Mouse (Mus musculus) limb, embryonic 12.5 days (tissue): ENCODE measurements at regions not wholly inside any gene's neighbourhood (a gene's known extent, or its start where the extent isn't known, plus 50 kb on each side); places are given as distances from the start of the nearest gene placed in this dataset.

Experiments
- ATAC-seq: fragments of 200-750 bp; cut with Nextera tagmentation; 2 replicates; pipeline ENCODE4 v1.8.0; 2017; ENCODE audit warnings: low read depth, moderate TSS enrichment; ENCODE audit not compliant: insufficient number of reproducible peaks, insufficient read depth, low FRiP score, low TSS enrichment
- H3K27ac ChIP-seq: fragments of 300-500 bp; sonication (generic); 2 replicates; pipeline ENCODE4 v1.5.1; 2016; ENCODE audit warnings: mild to moderate bottlenecking, moderate library complexity
- H3K27me3 ChIP-seq: fragments of 300-500 bp; sonication (generic); 2 replicates; pipeline ENCODE4 v1.6.1; 2016; ENCODE audit warnings: mild to moderate bottlenecking, moderate library complexity
- H3K36me3 ChIP-seq: fragments of 300-500 bp; sonication (generic); 2 replicates; pipeline ENCODE4 v1.6.1; 2016; ENCODE audit warnings: mild to moderate bottlenecking, moderate library complexity
- H3K4me1 ChIP-seq: fragments of 300-500 bp; sonication (generic); replicated peaks from 2 replicates; pipeline ENCODE4 v1.6.1; 2016
- H3K4me2 ChIP-seq: fragments of 300-500 bp; sonication (generic); 2 replicates; pipeline ENCODE4 v1.6.1; 2016; ENCODE audit warnings: mild to moderate bottlenecking, moderate library complexity
- H3K4me3 ChIP-seq: fragments of 300-500 bp; sonication (generic); replicated peaks from 2 replicates; pipeline ENCODE4 v1.5.1; 2016; ENCODE audit warnings: mild to moderate bottlenecking
- H3K9ac ChIP-seq: fragments of 300-500 bp; sonication (generic); replicated peaks from 2 replicates; pipeline ENCODE4 v1.6.1; 2016; ENCODE audit warnings: mild to moderate bottlenecking, moderate library complexity
- H3K9me3 ChIP-seq: fragments of 300-500 bp; sonication (generic); 2 replicates; pipeline ENCODE4 v1.6.1; 2016; ENCODE audit warnings: mild to moderate bottlenecking, moderate library complexity
- WGBS: fragments of 180-500 bp; shearing (Covaris S2); methylation state at CpG from one replicate; pipeline ENCODE4 v1.1.7; 2016; 5-methylcytosine and 5-hydroxymethylcytosine counted together

DNA sequence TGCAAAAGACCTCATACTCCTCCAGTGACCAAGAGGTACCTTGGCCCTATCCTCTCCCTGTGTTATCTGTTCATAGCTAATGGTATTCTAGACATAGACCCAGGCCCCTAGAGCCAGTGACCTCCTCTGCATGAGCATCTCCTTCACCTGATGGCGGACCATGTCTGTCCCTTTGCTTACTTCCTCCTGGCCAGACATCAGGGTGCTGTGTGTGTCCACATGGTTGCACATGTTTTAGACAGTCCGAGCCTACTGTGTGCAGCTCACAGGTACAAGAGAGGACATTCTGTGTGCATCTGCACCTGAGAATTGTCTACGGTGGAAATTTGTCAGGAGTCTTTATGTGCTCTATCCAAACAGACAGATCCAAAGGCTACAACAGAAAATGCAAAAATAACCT, 79.8 kb downstream of the Tex35 start:
- no peak overlapping the region for H3K9ac ChIP-seq
- no peaks in the 10 kb centered on the region for H3K4me1 ChIP-seq
- 92% methylated on average over 3 of the region's 3 CpGs for WGBS
- no peak overlapping the region for H3K4me2 ChIP-seq
- H3K4me3 ChIP-seq, result no peak overlapping the region
- no peaks in the 10 kb centered on the region for H3K27me3 ChIP-seq
- ATAC-seq, result no peak
- H3K27ac ChIP-seq, result no peak overlapping the region
- H3K36me3 ChIP-seq, result no peaks in the 10 kb centered on the region
- H3K9me3 ChIP-seq, result no peaks in the 10 kb centered on the region

DNA sequence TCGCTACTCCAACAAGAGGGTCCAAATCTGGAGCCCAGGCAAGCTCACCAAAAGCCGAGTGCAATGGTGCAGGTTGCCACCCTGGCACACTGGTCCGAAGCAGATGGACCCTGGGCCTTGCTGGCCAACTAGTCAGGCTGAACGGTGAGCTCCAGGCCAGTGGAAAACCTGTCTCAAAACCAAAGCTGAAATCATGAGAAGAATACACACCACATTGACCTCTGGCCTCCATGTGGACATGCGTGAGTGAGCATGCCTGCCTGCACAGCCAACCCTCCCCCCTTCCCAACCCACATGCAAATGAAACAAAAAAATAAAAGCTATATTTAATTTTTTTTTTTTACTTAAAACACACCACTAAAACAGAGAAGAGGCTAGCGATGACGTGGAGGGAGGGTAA, 80.8 kb downstream of the Tex35 start:
- ATAC-seq, result no peak
- no peak overlapping the region for H3K4me2 ChIP-seq
- 92% methylated on average over 7 of the region's 7 CpGs for WGBS

GRCm38 (mm10) chr1:157023462-157023861, 84.0 kb upstream of the Ralgps2 start:
- Histone ChIP-seq H3K27ac (no peak overlapping the region), H3K4me1 (no peaks in the 10 kb centered on the region), H3K4me2 (no peak overlapping the region), H3K27me3 (no peaks in the 10 kb centered on the region), H3K9ac (no peak overlapping the region), H3K36me3 (no peaks in the 10 kb centered on the region), H3K4me3 (no peak overlapping the region), H3K9me3 (no peaks in the 10 kb centered on the region)
- ATAC-seq, result no peak
- WGBS, result 74% methylated on average over 6 of the region's 6 CpGs

More for the DNA sequence above, 80.8 kb downstream of the Tex35 start:
- Histone ChIP-seq H3K36me3 (no peaks in the 10 kb centered on the region), H3K4me1 (no peaks in the 10 kb centered on the region), H3K4me3 (no peak overlapping the region), H3K9me3 (no peaks in the 10 kb centered on the region), H3K27me3 (no peaks in the 10 kb centered on the region), H3K27ac (no peak overlapping the region), H3K9ac (no peak overlapping the region)

- Histone ChIP-seq H3K36me3 (no peaks in the 10 kb centered on the region), H3K4me1 (no peaks in the 10 kb centered on the region), H3K9ac (no peak overlapping the region), H3K4me3 (no peak overlapping the region), H3K27ac (no peak overlapping the region), H3K9me3 (no peaks in the 10 kb centered on the region), H3K27me3 (no peaks in the 10 kb centered on the region), H3K4me2 (no peak overlapping the region)
- no peak for ATAC-seq
- 80% methylated on average over 12 of the region's 12 CpGs for WGBS
Measured at GRCm38 (mm10) chr1:157022456-157023435, 83.3 kb upstream of the Ralgps2 start.

DNA sequence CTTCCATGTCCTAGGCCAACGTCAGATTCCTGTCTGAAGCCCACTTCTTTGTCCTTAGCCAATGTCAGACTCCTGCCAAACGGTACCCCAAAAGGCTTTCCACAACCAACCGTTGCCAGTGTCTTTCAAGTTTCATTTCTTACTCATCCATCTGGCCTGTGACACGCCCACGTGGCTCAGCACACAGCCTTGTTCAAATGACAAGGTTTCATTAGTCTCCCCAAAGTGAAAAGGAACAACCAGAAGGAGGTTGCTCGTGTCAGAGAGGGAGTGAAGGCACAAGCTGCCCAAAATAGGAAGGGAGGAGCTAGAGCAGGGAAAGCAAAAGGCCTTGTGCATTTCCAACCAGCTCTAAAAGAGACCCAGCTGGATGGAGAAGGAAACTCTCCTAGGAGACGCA, 80.5 kb upstream of the Ralgps2 start:
- no peak overlapping the region for H3K27ac ChIP-seq

GRCm38 (mm10) chr1:157018726-157019125, 79.3 kb upstream of the Ralgps2 start:
- ATAC-seq, result no peak
- no peaks in the 10 kb centered on the region for H3K36me3 ChIP-seq
- H3K4me2 ChIP-seq, result no peak overlapping the region
- no peak overlapping the region for H3K9ac ChIP-seq
- 89% methylated on average over 2 of the region's 2 CpGs for WGBS
- no peaks in the 10 kb centered on the region for H3K9me3 ChIP-seq
- peaks cover 5% of the 10 kb centered on the region for H3K4me1 ChIP-seq
- no peaks in the 10 kb centered on the region for H3K27me3 ChIP-seq
- no peak overlapping the region for H3K27ac ChIP-seq
- H3K4me3 ChIP-seq, result no peak overlapping the region

More for the DNA sequence above, 80.5 kb upstream of the Ralgps2 start:
- no peak overlapping the region for H3K4me3 ChIP-seq
- peaks cover 5% of the 10 kb centered on the region for H3K4me1 ChIP-seq
- H3K27me3 ChIP-seq, result no peaks in the 10 kb centered on the region
- H3K9me3 ChIP-seq, result no peaks in the 10 kb centered on the region
- no peak for ATAC-seq
- H3K4me2 ChIP-seq, result no peak overlapping the region
- H3K9ac ChIP-seq, result no peak overlapping the region
- H3K36me3 ChIP-seq, result no peaks in the 10 kb centered on the region
- 63% methylated on average over 7 of the region's 7 CpGs for WGBS

DNA sequence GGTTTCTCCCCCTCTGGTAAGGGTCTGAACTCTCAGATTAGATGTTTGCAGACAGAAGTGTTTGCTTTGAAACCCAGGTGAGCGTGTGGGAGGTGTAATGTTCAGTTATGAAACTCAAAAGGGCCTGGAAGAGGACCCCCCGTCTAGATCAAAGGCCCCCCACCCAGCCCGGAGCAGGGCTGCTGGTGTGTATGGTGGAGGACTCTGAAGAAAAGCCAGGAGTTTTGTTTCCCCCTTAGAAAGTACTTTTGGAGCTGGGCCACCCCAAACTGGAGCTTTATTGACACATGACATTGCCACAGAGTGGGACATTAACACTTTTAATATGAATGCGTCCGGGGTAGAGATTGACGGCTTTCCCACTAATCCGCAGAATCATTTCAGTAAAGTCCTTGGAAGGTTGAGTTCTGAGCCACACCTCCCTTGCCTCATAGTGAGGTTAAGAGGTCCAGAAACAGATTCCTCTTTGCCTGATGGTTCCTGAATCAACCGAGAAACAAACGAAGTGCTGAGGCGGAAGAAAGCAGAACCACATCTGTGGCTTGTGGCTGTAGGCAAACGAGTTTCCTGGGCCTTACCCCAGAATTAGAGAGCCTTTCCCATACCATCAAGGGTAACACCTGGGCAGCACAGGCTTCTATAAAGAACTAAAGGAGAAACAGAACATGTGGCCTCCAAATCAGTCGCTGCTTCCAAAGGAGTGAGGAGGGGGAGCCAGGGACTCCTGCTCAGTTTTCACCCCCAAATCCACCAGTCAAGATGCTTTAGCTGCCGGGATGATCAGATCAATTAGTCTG, 78.0 kb upstream of the Ralgps2 start:
- 46% methylated on average over 13 of the region's 13 CpGs for WGBS
- no peak for ATAC-seq
- no peak overlapping the region for H3K4me2 ChIP-seq
- peaks cover 5% of the 10 kb centered on the region for H3K4me1 ChIP-seq
- H3K27me3 ChIP-seq, result no peaks in the 10 kb centered on the region
- no peak overlapping the region for H3K27ac ChIP-seq
- H3K9me3 ChIP-seq, result no peaks in the 10 kb centered on the region
- H3K9ac ChIP-seq, result no peak overlapping the region
- H3K36me3 ChIP-seq, result no peaks in the 10 kb centered on the region
- no peak overlapping the region for H3K4me3 ChIP-seq

GRCm38 (mm10) chr1:157016625-157017024, 77.2 kb upstream of the Ralgps2 start:
- H3K4me1 ChIP-seq, result peaks cover 5% of the 10 kb centered on the region
- H3K4me3 ChIP-seq, result no peak overlapping the region
- no peaks in the 10 kb centered on the region for H3K27me3 ChIP-seq
- H3K36me3 ChIP-seq, result no peaks in the 10 kb centered on the region
- no peaks in the 10 kb centered on the region for H3K9me3 ChIP-seq
- H3K9ac ChIP-seq, result no peak overlapping the region
- WGBS, result 51% methylated on average over 8 of the region's 8 CpGs
- H3K4me2 ChIP-seq, result no peak overlapping the region
- no peak for ATAC-seq
- no peak overlapping the region for H3K27ac ChIP-seq

- no peak overlapping the region for H3K4me2 ChIP-seq
- no peak overlapping the region for H3K4me3 ChIP-seq
- H3K36me3 ChIP-seq, result no peaks in the 10 kb centered on the region
- no peak for ATAC-seq
- H3K27ac ChIP-seq, result no peak overlapping the region
- 87% methylated on average over 17 of the region's 17 CpGs for WGBS
- no peak overlapping the region for H3K9ac ChIP-seq
- H3K4me1 ChIP-seq, result peaks cover 5% of the 10 kb centered on the region
- H3K27me3 ChIP-seq, result no peaks in the 10 kb centered on the region
- no peaks in the 10 kb centered on the region for H3K9me3 ChIP-seq
Measured at GRCm38 (mm10) chr1:157014532-157015497, 75.4 kb upstream of the Ralgps2 start.

DNA sequence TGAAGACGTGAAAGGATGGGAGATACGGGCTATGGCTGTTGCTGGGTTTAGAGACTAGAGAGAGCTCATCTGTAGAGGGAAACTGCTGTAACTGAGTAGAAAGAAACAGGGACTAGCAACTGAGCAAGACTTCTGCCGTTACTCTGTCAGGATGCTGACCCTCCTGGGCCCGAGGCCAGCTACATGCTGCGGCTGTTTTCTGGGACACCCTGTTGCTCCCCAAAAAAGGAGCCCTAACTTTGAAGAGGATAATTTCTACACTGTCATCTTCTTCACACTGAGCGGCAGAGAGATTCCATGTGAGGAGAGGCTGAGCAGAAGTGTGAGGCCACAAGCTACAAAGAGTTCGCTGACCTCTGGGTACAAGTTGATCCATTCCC, 74.2 kb upstream of the Ralgps2 start:
- Histone ChIP-seq H3K27me3 (no peaks in the 10 kb centered on the region), H3K4me1 (peaks cover 5% of the 10 kb centered on the region), H3K4me3 (no peak overlapping the region), H3K9me3 (no peaks in the 10 kb centered on the region), H3K4me2 (no peak overlapping the region), H3K9ac (no peak overlapping the region), H3K27ac (no peak overlapping the region), H3K36me3 (no peaks in the 10 kb centered on the region)
- WGBS, result 83% methylated on average over 7 of the region's 7 CpGs
- ATAC-seq, result no peak
